Mouse (Mus musculus) liver, embryonic 18 days (tissue): ENCODE results near the gene Chd5. TPM values are rescaled to one million over a fixed set of nuclear protein-coding genes. Genes with fewer than 3 reads are reported as not detected.

Experiments used
- polyA plus RNA-seq: library from polyadenylated mRNA; depleted of rRNA; stranded (reverse); fragments of >200 nt; gene quantifications from 2 replicates; pipeline ENCODE4 v1.2.3, GENCODE M21; 2012; rRNA removed

Gene Chd5
- polyA plus RNA-seq = 0.04 and 0.05 TPM in 2 replicates

DNA sequence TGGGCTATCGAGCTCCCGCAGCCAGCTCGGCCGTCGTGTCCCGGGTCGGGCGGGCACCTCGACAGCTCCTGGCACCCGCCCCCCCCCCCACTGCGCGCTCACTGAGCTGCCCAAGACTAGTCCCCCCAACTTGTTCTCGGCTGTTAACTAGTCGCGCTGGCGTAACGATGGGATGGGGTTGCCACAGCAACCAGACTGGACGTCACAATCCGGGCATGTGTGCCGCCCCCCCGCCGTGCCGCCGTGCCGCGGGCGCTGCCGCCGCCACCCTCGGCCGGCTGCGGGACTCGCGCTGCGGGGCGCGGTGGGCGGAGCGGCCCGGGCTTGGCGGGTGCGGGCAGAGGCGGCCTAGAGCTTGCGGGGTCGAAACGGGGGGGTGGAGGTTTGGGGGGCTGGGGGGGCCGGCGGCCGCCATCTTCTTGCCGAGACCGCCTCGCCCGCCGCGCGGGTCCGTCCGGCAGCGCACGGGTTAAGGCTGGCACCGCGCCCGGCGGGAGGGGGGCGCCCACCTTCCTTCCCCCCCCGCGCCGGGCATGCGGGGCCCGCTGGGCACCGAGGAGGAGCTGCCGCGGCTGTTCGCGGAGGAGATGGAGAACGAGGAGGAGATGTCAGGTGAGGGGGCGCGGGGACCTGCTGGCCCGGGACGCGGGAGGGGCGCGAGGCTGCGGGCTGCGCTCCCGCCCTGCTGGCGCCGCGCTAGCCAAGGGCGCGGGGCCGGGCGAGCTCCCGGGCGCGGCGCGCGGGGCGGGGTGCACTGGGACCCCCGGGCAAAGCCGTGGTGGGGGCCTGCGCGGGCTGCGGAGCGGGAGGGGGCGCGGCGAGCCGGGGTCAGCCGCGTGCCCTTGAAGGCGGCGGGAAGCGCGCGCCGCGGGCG lies at the start of gene Chd5:
Chd5 (plus strand) TSS at position 233 of the 874 bp plus-strand sequence.

DNA sequence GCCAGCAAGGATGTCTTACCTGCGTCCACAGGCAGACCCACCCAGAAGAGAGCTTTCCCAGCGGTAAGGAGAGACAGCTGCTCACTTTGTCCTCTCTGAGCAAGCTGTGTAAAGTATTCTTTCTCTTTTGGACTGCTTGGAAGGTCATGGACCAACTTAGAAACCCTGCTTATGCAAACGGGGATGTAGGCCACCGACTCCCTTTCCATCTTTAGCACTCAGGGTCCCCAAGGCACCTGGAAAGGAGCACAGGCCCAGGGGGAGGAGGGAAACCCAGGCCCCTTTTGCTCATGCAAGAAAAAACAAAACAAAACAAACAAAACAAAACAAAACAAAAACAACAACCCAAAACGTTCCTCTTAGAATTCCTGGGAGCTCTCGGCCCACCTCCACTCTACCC lies 46.9 kb upstream of the Chd5 start, which contains the start of gene Hes3:
Hes3 (minus strand) TSS at position 101 of the 400 bp plus-strand sequence.

DNA sequence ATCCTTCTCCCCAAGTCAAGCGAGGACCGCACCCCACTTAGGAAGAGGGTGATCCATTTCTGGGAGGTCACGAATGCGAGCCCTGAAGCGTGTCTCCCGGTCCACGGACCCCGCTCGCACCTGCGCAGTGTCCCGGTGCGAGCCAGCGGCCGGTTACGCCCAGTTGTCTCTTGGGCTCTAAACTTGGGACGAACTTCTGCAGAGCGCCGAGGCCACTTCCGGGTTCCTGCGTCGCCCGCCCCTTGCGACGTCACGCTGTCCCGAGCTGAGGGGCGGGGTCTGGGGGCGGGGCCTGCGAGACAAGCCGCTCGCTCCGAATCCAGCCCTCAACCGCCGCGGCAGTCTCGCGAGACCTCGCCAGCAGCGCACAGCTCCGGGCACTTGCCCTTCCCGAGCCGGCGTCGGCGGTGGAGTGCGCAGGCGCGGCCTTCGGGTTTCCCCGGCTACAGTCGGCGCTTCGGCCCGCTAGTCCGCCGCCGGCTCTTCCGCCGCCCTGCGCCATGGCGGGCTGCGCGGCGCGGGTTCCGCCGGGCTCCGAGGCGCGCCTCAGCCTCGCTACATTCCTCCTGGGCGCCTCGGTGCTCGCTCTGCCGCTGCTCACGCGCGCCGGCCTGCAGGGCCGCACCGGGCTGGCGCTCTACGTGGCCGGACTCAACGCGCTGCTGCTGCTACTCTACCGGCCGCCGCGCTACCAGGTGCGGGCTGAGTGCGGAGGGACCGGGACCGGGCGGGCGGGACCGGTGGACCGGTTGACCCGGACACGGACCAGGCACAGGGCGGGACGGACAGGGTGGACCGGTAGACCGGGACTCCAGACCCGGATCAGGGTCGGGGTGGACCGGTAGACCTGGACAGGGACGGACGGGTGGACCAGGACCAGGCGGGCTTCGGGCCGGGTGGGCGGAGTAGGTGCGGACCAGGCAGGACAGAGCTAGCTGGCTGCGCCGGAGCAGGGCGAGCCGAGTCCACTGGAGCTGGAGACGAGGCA lies 41.3 kb upstream of the Chd5 start, which contains the start of gene Icmt:
Icmt (plus strand) TSS at position 354 of the 988 bp plus-strand sequence.

DNA sequence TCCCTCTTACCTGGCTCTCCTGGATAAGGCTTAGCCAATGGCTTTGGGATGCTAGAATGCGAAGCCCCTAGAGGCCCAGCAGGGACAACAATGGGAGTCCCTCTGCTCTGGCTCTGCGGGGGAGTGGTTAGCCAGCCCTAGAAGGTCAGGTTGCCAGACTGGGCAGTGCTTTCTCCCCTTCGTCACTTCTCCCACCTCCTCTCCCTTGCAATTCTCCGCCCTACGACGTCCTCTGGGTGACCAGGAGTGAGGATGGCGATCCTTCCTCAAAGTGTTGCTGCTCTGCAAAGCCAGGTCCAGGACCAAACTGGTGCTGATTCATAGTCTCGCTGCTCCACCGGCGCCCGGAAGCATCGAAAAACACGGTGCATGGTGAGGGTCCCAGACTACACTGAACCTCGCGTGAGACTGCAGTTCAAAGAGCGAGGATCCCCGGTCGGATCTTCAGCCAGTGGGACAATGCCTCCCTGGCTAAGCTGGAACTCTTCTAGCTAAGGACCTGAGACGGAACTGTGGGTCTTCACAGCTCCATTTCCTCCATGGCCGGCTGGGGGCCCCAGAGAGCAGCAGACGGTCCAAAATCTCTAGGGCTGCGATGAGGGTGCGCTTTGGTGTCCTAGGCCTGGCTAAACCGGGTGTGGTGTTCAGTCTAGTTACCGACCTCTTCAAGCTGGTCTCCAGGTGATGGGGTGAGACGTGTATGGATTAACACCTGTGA lies 19.8 kb upstream of the Chd5 start, which contains the start of gene Rnf207:
Rnf207 (minus strand) TSS at position 477 of the 718 bp plus-strand sequence.

DNA sequence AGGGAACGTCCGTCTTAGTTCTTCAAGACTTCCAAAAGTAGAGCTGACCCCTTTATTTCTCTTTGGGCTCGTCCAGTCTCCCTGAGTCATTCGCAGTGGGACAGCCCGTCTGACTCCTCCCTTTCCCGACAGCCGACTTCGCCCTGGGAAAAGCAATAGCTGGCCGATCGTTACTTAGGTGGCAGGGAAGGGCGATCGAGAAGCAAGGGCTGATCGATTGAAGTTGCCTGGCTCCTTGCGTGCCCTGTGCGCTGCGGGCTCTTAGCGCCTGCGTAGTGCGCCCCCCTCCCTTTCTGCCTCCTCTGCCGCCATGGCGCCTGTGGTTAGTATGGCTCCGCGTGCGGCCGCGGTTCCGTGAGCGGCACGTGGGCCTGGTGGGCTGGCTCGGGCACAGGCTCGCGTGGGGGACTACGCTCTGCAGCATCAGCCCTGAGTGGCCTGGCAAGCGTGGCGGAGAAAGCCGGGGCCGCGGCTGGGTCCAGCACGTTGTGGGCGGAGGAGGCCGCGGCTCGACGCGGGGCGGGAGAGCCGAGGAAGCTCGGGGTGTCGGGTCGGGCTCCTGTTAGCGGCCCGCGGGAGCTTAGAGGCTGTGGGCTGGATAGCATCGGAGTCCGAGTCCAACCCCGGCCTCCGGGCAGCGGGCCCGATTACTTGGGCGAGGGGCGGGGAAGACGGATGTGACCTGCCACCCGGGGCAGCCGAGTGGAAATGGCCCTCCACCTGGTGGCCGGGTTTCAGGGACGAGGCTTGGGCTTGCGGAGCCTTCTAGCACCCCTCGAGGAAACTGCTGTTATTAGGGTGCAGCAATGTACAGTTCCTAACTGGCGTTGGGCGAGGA lies 12.7 kb upstream of the Chd5 start, which contains the start of gene Rpl22:
Rpl22 (plus strand) TSS at position 169 of the 838 bp plus-strand sequence.

Other genes starting within 250 kb of the Chd5 start
- gene Tnfrsf25, start 222.7 kb upstream of the Chd5 start, polyA plus RNA-seq = 0.39 and 0.46 TPM in 2 replicates
- 1.3 and 1.6 TPM in 2 replicates for gene Espn, start 186.3 kb upstream of the Chd5 start, polyA plus RNA-seq
- gene Hes2, start 179.8 kb upstream of the Chd5 start, polyA plus RNA-seq = not detected in 2 replicates
- 9.0 and 9.1 TPM in 2 replicates for gene Acot7, start 160.5 kb upstream of the Chd5 start, polyA plus RNA-seq
- gene Gpr153, start 64.4 kb upstream of the Chd5 start, polyA plus RNA-seq = 1.4 TPM in 2 replicates
- gene Hes3, start 47.0 kb upstream of the Chd5 start, polyA plus RNA-seq = not detected in 2 replicates
- 5.0 and 5.1 TPM in 2 replicates for gene Icmt, start 41.4 kb upstream of the Chd5 start, polyA plus RNA-seq
- gene Rnf207, start 19.7 kb upstream of the Chd5 start, polyA plus RNA-seq = 0.10 and 0.15 TPM in 2 replicates
- 335 and 350 TPM in 2 replicates for gene Rpl22, start 12.9 kb upstream of the Chd5 start, polyA plus RNA-seq
- 0.08 and 0.13 TPM in 2 replicates for gene Nphp4, start 138.1 kb downstream of the Chd5 start, polyA plus RNA-seq
- 3.2 and 4.2 TPM in 2 replicates for gene Kcnab2, start 139.2 kb downstream of the Chd5 start, polyA plus RNA-seq